Comparison of ENCODE assay signal across 9 mouse cellular contexts in genomic region chr5:35943541-35943940, GRCm38 (mm10). TPM values are rescaled to one million over a fixed set of nuclear protein-coding genes. Genes with fewer than 3 reads are reported as not detected.
A peak's percentile ranks its signal among the peaks of the same experiment; 100 is the strongest.
DNase-seq lines count a peak whose midpoint lies in the region; ATAC-seq and TF ChIP-seq lines count a peak whose summit lies in the region.
"Had no signal": no experiment of that assay in that cellular context is flagged by ENCODE, and none has a peak within 500 bp of the region (broad histone marks: within the 10 kb centered on the region; RNA-seq: fewer than 3 reads in every experiment).

No protein-coding gene starts in this region.

- H3K4me3 ChIP-seq in embryonic fibroblast, embryonic 13.5 days (ENCODE audit: insufficient read depth, low read length) = no peak overlapping the region
- no peak overlapping the region for H3K4me3 ChIP-seq in lung, embryonic 16.5 days (ENCODE audit: low read length)
- no peak overlapping the region for H3K4me3 ChIP-seq in midbrain, embryonic 15.5 days
- no peak overlapping the region for H3K4me3 ChIP-seq in forebrain, embryonic 14.5 days (ENCODE audit: low read depth, low read length)

- no peak overlapping the region for H3K4me2 ChIP-seq in lung, embryonic 16.5 days (ENCODE audit: low read depth, low read length)
- no peak overlapping the region for H3K4me2 ChIP-seq in midbrain, embryonic 15.5 days
- H3K4me2 ChIP-seq in forebrain, embryonic 14.5 days (ENCODE audit: low read length) = no peak overlapping the region

- H3K9ac ChIP-seq in lung, embryonic 16.5 days (ENCODE audit: low read length) = no peak overlapping the region
- H3K9ac ChIP-seq in midbrain, embryonic 15.5 days = no peak overlapping the region
- no peak overlapping the region for H3K9ac ChIP-seq in forebrain, embryonic 14.5 days (ENCODE audit: low read length)
- H3K9ac ChIP-seq: liver, embryonic 14.5 days had no signal

- peaks cover 11% of the 10 kb centered on the region for H3K36me3 ChIP-seq in lung, embryonic 16.5 days (ENCODE audit: control insufficient read depth, insufficient read depth, low read length)
- peaks cover 12% of the 10 kb centered on the region for H3K36me3 ChIP-seq in midbrain, embryonic 15.5 days (replicated peaks)
- peaks cover 25% of the 10 kb centered on the region for H3K36me3 ChIP-seq in forebrain, embryonic 14.5 days (ENCODE audit: control insufficient read depth, insufficient read depth, low read length)

- TF ChIP-seq CTCF in embryonic fibroblast, embryonic 13.5 days (IDR thresholded peaks at IDR 0.05; ENCODE audit: borderline replicate concordance, insufficient read depth, low read length) = no peak

- WGBS in lung, embryonic 16.5 days = 46% methylated on average over 5 of the region's 5 CpGs
- 81% methylated on average over 5 of the region's 5 CpGs for WGBS in midbrain, embryonic 15.5 days
- 85% methylated on average over 5 of the region's 5 CpGs for WGBS in forebrain, embryonic 14.5 days

- H3K27ac ChIP-seq in embryonic fibroblast, embryonic 13.5 days (ENCODE audit: insufficient read depth, low read length) = peak overlapping the region; percentile 44
- peak overlapping the region; percentile 93 for H3K27ac ChIP-seq in lung, embryonic 16.5 days (ENCODE audit: low read length)
- no peak overlapping the region for H3K27ac ChIP-seq in midbrain, embryonic 15.5 days
- no peak overlapping the region for H3K27ac ChIP-seq in forebrain, embryonic 14.5 days (ENCODE audit: low read depth, low read length)
- H3K27ac ChIP-seq: liver, embryonic 14.5 days had no signal

- peaks cover 22% of the 10 kb centered on the region for H3K4me1 ChIP-seq in embryonic fibroblast, embryonic 13.5 days (ENCODE audit: control insufficient read depth, insufficient read depth, low read length)
- H3K4me1 ChIP-seq in lung, embryonic 16.5 days (replicated peaks; ENCODE audit: control insufficient read depth, insufficient read depth, low read length) = peaks cover 33% of the 10 kb centered on the region
- H3K4me1 ChIP-seq in midbrain, embryonic 15.5 days = peaks cover 9% of the 10 kb centered on the region
- peaks cover 8% of the 10 kb centered on the region for H3K4me1 ChIP-seq in forebrain, embryonic 14.5 days (ENCODE audit: control insufficient read depth, insufficient read depth, low read length)

- no peaks in the 10 kb centered on the region for H3K27me3 ChIP-seq in lung, embryonic 16.5 days (ENCODE audit: control insufficient read depth, insufficient read depth, low read depth, low read length)
- H3K27me3 ChIP-seq in midbrain, embryonic 15.5 days (replicated peaks) = no peaks in the 10 kb centered on the region
- no peaks in the 10 kb centered on the region for H3K27me3 ChIP-seq in forebrain, embryonic 14.5 days (replicated peaks; ENCODE audit: control insufficient read depth, insufficient read depth, low read length)

- 0 out of 2 replicates have a peak, but pooled peaks cover 3% of the 10 kb centered on the region for H3K9me3 ChIP-seq in lung, embryonic 16.5 days (ENCODE audit: control insufficient read depth, low read length)
- H3K9me3 ChIP-seq in midbrain, embryonic 15.5 days = no peaks in the 10 kb centered on the region
- no peaks in the 10 kb centered on the region for H3K9me3 ChIP-seq in forebrain, embryonic 14.5 days (replicated peaks; ENCODE audit: control insufficient read depth, low read length)

- peak; percentile 79 for ATAC-seq in lung, embryonic 16.5 days (ENCODE audit: low read depth)
- no peak for ATAC-seq in midbrain, embryonic 15.5 days (replicated peaks)
- ATAC-seq in forebrain, embryonic 14.5 days = no peak

- TF ChIP-seq POLR2A in embryonic fibroblast, embryonic 13.5 days (IDR thresholded peaks at IDR 0.05; ENCODE audit: low read depth, low read length) = no peak

- intact Hi-C loops in heart, postnatal 14 days (cut with DNase I) = no loop called here

- DNase-seq in Muller cell, postnatal 12 days (ENCODE audit: inconsistent ontology term) = peak; percentile 72
- DNase-seq in heart, postnatal 14 days = peak; percentile 42
- DNase-seq in forebrain, embryonic 14.5 days (ENCODE audit: low spot score) = no peak
- DNase-seq in urinary bladder, postnatal 4 days (ENCODE audit: low spot score in 2 of 2) = no peak
- DNase-seq: cerebellum, adult 9-11 months had no signal

RNA-seq across cellular contexts. Expression of gene Afap1, which starts 50.4 kb away (rescaled TPM):
- polyA plus RNA-seq in embryonic fibroblast, embryonic 13.5 days (2011; ENCODE audit: insufficient read length, low read depth, missing spikeins) = 64.3 and 71.8 TPM in 2 replicates
- 10 to 100 TPM; 28.3 to 28.7 TPM for total RNA-seq in heart, postnatal 14 days (2021)
- polyA plus RNA-seq in lung, embryonic 16.5 days (2015; fragmentation: Nextera tagmentation; extraction: Ambion mirVana) = 19.4 and 20.8 TPM in 2 replicates
- 71.1 and 76.9 TPM in 2 replicates for polyA plus RNA-seq in midbrain, embryonic 15.5 days (2015; fragmentation: Nextera tagmentation; extraction: Ambion mirVana)
- 36.9 and 45.8 TPM in 2 replicates for polyA plus RNA-seq in forebrain, embryonic 14.5 days (2014; fragmentation: Nextera tagmentation; extraction: Ambion mirVana)

Comparison
In these comparisons a context has a peak if more than half of its experiments do, and no peak if none do; other contexts are left out.
1. DNase-seq: peak in Muller cell, postnatal 12 days (single experiment) and heart, postnatal 14 days (2 of 2); none in forebrain, embryonic 14.5 days (single experiment) and urinary bladder, postnatal 4 days (0 of 2).
2. H3K27ac ChIP-seq: peak in embryonic fibroblast, embryonic 13.5 days (single experiment) and lung, embryonic 16.5 days (single experiment); none in midbrain, embryonic 15.5 days (single experiment) and forebrain, embryonic 14.5 days (single experiment).